Mouse (Mus musculus): ENCODE measurements around the gene Rrp1b.
"Not testable (repeated sequence)": the region's sequence is repeated elsewhere in the genome, so short reads cannot be mapped to it uniquely, and the experiment has no call there.

Gene Rrp1b

DNA sequence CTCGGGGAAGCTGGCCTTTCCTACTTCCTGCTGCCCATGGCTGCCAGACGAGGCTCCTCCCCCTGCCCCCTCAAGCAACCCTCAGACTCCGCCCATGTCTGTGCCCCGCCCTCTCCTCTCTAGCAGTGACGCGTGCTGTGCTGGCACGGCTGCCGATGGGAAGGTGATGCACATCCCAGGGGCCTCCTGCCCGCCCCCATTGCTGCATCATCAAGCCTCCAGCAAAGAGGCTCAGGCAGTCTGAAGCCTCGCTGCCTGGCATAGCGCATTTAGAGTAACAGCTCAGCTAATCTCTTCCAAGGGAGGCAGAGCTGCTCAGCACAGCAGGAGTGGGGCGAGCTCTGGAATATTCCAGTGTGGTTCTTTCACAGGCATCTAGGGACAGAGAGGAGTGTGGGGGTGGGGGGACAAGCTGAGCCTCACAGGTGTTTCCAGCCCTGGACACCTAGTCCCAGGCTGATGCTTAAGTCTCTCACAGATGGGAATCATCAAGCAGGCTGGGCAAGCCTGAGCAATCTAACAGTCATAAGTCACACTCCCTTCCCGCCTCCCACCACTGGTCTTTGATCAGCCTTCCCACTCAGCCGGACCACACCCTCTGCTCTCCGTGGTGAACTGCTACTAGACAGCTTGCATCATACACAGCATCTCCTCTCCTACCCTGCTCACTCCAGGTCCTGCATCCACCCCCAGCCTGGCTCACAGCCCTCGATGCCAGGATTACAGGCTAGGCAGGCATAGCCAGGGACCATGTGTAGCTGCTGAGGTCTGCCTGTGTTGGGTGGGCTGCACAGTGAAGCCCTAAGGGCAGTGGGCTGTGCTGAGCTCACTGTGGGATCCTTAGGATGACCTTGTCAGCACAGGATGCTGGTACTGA, 55.7 kb downstream of the Rrp1b start:
- DNase-seq: peak; percentile 87 to 89

DNA sequence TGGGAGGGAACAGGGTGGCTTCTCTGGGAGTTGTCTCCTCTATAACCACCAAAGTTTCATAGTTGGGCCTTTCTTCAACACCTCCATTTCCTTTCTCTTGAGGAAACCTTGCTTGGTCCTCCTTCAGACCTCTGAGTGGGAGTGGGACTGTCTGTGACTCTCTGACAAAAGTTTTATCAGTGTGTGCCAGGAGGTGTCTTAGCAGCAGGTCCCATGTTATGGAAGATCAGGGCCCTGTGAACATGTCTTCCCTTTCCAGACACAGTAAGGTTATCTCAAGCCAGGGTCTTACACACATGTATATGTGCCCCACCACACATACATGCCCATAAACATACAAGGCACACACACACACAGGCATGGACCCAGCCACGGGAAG, 56.3 kb downstream of the Rrp1b start:
- DNase-seq: no peak

DNA sequence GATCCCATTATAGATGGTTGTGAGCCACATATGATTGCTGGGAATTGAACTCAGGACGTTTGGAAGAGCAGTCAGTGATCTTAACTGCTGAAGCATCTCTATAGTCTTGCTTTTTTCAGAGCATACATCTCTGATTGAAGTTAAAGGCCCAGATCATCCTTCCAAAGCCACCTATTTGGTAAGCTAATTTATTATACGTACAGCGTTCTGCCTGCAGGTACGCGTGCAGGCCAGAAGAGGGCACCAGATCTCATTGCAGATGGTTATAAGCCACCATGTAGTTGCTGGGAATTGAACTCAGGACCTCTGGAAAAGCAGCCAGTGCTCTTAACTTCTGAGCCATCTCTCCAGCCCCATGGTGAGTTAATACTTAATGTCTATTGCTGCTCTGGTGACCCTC, 57.0 kb downstream of the Rrp1b start:
- no peak for DNase-seq

DNA sequence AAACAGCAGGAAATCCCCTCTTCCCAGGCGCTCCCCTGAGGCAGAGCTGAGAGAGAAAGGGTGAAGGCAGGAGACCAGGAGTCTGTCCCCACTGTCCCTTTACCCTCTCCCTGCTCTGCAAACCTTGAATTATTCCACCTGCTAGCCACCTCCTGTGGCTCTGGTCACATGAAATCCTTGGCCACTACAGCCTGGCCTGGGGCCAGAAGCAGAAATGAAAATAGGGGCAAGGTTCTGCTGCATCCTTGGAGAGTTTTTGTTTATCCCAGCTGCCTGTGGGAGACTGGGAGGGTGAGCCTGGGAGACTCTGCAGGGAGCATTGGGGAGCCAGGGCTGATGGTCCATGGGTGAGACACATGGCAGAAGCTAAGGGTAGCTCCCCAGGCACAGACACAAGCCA, 61.8 kb downstream of the Rrp1b start:
- DNase-seq: peak; percentile 87 to 92

DNA sequence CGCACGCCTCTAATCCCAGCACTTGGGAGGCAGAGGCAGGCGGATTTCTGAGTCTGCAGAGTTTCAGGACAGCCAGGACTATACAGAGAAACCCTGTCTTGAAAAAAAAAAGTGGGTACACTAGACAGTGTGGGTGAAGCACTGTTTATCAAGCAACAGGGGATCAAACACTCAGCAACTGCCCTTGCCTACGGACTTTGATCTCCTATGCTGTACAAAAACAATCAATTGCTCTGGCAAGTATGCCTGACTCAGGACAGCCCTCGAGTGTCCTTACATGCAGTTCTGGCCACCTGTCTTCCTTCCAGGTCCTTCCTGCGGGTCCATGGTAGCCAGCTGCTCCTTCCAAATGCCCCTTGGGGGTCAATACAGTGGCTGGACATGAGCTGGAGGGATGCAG, 63.0 kb downstream of the Rrp1b start:
- not testable (repeated sequence) for DNase-seq

DNA sequence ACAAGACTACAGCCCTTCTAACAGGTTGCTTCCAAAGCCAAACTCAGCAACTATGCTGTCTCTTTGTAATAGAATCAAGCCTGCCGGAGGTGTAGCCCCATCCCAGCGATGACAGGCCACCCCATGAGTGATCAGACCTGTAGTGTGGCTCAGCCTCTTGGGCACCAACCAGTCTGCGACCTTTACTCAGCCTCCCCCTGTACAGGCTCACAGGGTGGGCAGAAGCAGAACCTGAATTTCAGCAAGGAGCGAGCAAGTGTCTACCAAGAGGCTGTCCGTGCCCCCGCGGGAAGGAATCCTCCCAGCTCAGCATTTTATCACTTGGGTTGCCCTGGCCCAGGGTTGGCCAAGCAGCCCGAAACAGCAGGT, 63.7 kb downstream of the Rrp1b start:
- no peak for DNase-seq

DNA sequence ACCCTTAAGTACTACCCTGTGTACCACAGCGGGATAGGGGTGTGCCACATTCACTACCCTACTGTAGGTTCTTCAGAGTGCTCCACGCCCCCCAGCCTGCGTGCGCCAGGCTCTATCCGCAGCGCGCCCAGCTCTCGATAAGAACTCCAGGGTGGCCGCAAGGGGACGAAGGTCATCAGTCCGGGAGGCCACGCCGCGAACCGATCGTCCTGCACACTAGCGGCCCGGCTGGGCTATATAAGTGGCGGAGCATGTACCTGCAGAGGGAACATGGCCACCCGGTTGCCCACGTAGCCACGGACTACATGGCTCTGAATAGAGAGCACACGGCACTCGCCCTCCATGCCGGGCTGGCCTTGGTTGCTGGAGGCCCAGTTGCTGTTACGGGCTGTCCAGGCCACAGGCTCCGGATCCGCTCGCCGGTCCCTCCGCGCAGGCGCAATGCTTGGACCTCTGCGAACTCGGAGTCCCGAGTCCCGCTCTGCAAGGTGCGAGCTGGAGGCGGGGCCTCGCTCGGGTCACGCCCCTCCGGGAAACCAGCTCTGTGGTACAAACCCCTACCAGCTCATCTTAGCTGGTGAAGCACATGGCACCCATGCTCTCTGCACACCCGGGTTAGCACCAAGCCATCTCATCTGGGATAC, 64.2 kb downstream of the Rrp1b start:
- DNase-seq: peak; percentile 88 to 95

DNA sequence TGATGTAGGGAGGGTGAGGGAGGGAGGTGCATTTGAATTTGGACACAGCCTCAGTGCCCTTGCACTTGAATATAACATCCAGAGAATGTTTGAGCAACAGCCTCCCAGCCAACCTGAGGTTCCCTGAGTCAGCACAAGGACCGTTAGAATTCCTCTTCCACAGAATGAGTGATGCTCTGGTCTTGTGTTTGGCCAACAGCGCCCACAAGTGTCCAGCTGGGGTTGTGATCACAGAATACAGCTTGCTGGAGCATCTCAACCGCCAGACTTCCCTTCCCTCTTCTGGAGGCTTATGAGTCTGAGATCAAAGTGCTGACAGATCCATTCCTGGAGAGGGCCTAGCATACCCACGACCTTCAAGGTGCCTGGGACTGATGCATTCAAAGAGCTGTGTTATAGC, 67.2 kb downstream of the Rrp1b start:
- DNase-seq: peak; percentile 61 to 70

DNA sequence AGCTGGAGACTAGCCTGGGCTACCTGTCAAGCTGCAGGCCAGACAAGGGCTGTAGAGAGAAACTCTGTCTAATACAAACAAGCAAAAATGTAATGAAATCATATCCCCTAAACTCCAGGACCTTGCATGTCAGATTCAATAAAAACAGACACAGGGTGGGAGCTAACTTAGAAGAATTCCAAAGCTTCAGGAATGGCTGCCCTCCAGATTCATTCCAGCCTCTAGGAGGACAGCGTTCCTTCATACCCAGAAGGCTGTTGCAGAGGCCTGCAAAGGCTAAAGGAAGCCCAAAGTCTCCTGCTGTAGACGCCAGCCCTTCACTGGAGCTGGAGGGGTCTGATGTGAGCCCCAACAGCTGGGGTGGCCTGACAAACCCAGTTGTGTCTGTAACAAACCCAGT, 70.5 kb downstream of the Rrp1b start:
- peak in 1 of 2 experiments; percentile 36 for DNase-seq

DNA sequence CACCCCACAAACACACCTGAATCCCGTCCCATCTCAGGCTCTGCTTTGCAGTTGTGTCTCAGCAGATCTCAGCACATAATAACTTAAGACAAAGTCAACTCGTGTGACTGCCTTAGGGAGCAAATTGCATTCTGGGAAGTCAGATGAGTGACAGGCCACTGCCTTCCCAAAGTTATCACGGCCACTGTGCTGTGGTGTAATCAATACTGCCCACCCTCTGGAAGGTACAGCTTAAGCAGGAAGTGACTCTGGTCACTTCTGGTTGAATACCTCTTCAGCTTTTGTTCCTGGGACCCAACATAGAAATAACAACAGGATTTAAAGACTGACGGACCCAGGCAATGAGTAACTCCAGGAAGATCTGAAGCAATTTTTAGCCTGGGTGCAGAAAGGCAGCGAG, 72.0 kb downstream of the Rrp1b start:
- DNase-seq: no peak

DNA sequence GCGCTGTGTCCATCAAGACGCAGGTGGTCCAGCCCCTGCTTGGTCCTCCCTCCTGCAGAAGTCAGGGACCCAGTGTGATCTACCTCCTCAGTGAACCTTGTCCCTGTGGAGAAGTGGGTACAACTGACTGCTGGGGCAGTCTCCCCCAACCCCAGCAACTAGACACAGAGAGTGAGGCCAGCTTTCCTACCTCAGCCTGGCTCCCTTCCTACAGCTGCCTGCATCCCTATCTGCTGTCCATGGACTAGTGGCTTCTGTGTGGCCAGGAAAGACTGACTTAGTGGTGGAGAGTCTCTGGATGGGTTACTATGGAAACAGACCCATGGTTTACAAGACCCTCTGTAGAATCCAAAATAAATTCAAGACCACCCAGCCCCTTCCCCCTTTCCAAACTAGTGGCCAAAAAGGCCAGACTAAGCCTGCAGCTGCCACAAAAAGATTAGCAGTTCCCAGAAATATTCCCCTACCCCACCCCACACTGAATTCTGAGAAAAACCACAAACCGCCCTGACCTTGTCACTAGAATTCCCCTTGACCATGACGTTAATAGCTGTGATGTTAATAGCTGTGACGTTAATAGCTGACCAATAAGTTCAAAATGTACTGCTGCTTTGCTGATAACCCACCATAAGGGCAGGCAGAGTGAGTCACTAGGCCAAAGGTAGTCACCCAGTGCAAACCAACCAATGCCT, 72.6 kb downstream of the Rrp1b start:
- DNase-seq: peak in 1 of 2 experiments; percentile 29

DNA sequence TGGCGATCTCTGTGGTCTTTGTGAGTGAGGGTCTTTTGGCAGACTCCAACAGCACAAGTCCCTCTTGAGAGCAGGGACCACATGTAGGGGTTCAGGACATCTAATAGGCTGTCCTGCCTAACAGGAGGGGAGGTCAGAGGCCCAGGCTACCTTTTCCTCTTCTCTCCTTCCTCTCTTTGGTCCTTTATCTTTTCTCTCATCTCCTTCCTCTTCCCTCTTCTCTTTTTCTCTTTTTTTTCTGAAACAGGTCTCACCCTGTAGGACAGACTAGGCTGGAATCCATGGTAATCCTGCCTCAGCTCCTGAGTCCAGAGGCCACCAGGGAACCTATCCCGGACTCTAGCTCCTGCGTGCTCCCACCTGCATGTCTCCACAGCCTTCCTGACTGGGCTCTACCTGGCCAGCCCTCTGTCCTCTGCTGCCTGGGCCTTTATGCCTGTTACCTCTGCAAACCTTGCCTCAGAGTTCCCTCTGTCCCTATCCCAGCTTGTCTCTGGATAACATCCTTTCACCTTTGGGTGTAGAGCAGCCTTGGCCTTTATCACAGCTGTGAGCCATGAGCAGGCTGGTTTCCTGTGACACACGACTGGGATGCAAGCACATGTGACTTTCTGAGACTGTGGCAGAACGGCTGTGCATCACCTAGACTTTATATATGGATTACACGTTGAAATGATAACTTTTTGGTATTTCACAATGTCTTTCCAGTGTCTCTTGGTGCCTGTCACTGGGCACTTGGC, 73.5 kb downstream of the Rrp1b start:
- DNase-seq: peak in 1 of 2 experiments; percentile 38

DNA sequence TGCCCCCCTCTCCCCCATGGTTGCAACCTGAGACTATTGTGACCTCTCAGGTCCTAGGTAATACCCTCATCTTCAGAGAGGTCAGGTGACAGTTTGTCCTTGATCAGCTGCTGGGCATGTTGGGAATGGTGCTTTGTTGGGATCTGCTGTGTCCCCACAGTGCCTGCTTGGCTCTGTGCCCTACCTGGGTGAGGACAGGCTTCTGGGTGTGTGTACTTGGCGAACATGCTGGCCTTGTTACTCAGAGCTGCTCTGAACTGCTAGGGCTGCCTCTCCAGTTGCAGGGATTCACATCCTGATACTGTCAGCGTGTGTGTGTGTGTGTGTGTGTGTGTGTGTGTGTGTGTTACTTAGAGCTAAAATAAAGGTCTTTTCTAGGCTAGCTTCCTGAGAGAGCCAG, 74.5 kb downstream of the Rrp1b start:
- peak; percentile 70 to 87 for DNase-seq

DNA sequence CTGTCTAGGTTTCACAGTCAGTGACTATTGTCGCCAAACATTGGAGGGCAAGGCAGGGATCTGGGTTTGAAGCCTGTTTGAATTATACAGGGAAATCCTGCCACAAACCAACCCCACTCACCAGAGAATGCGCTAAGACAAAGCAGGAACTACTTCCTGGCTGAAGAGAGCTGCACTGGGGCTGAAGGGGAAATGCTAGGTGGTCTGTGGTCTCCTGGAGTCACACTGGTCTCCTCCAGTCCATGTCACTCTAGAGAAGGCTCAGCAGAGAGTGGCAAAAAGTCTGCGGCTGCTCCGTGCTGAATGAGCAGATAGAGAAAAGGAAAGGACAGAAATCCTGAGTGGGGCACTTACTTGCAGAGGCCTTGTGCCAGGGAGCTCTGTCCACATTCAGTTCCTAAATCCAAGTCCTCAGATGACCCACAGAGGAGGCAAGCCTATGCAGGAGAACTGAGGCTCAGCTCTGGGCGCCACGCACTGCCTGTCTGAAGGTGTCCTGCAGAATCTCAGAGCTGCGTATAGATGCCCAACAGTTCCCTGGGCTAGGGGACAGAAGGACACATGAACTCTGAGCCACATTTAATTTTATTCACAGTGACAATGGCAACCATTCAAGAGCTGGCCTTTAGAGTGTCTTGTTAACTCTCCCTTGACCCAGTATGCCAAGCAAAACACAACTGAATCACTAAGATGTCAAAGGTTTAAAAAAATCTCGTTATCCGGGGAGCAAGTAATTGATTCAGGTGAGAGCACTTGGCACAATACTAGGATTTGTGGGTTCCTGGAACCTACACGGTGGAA, 75.3 kb downstream of the Rrp1b start:
- DNase-seq: peak in 1 of 2 experiments; percentile 44
